Mouse (Mus musculus) cerebral cortex, adult 2 months (tissue): Measurements from ENCODE around the gene Gm8947.

ENCODE experiments used
- WGBS: fragments of 180-500 bp; shearing (Covaris S2); methylation state at CpG from one replicate; pipeline ENCODE4 v1.1.7; 2018; 5-methylcytosine and 5-hydroxymethylcytosine counted together

Gene Gm8947

DNA sequence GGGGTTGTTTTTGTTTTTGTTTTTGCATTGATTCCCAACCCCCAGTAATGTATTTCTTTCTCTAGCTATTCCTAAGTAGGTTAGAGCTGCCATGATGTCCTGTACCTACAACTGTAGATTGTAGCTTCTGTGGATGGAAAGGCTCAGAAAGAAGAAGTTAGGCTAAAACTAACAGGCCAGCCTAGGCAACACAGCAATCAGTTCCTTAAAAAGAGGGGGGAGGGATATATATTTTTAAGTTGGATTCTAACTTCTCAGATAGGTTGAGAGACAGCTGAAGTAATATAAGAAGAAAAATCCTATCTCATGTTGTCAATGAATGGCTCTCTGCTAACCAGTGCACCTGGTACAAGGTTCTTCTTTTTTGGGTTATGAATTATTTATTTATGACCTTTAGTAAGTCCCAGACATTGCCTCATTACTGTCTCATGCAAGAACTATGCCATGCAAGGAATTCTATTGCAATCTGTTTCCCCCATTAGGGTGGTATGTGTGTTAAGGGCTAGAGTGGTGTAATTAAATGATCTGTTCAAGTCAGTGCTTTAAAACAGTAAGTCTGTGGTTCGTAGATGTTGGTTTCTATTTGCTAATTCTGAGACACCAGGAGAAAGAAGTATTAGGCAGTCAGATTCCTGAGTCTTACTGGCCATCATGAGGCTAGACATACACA lies 36.3 kb downstream of the Gm8947 start:
- 86% methylated on average over 1 of the region's 1 CpGs for WGBS

DNA sequence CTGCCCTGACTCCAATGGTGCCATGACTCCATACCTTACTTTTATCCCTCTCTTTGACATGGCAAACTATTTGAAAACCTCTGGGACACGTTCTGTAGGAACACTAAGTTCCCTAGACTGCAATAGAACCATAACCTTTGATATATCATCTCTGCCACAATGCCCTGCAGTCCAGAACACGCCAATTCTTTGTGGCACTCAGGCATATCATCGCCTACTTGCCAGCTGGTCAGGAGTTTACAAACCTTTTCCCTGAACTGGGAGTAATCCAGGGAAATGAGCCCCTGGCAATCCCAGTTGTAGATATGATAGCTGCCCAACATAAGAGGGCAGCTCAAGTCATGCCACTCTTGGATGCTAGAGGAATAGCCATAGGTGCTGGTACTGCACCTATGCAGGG lies 40.2 kb downstream of the Gm8947 start:
- 91% methylated on average over 3 of the region's 3 CpGs for WGBS

GRCm38 (mm10) chr1:151233756-151234155 lies 41.6 kb downstream of the Gm8947 start:
- 81% methylated on average over 3 of the region's 3 CpGs for WGBS

DNA sequence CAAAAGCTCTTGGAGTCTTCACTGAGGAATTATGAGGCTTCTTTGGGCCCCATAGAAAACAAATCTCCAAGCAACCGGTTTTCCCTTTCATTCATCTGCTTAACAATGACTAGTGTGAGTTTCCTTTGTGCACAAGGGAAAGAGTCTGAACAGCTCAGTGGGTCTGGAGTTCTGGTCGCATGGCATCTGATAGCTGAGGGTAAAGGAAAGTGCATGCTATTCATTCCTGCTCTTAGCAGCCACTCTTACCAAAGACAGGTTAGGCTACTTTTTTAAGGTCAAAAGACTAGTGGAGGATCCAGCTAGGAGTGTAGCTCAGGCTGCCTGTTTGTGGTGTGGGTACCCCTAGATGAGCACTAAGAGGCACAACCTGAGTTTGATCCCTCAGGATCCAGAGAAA lies 43.4 kb downstream of the Gm8947 start:
- WGBS = 70% methylated on average over 2 of the region's 2 CpGs

GRCm38 (mm10) chr1:151236141-151236930 lies 44.2 kb downstream of the Gm8947 start:
- WGBS = 29% methylated on average over 13 of the region's 13 CpGs

- WGBS = 91% methylated on average over 3 of the region's 3 CpGs
Measured at GRCm38 (mm10) chr1:151237780-151238179, 45.6 kb downstream of the Gm8947 start.

DNA sequence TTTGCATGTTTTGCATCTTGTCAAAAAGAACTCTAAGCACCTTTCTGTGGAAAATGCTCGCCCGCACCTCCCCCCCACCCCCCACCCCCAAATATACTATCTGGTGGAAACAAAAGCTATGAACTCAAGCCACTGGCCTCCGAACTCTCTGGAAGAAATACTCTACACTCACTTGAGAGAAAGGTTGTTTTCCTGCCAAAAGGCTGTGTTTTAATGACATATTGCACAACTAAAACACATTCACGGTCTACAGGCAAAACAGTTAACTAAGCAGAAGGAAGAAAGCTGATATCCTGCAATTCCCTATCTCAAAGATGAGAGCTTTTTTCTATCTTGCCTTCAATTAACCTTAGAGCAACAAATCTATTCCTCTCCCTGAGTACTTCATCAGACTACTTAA lies 51.2 kb downstream of the Gm8947 start:
- 84% methylated on average over 4 of the region's 4 CpGs for WGBS
